ENCODE assay signal across 8 mouse cellular contexts in the genomic region with DNA sequence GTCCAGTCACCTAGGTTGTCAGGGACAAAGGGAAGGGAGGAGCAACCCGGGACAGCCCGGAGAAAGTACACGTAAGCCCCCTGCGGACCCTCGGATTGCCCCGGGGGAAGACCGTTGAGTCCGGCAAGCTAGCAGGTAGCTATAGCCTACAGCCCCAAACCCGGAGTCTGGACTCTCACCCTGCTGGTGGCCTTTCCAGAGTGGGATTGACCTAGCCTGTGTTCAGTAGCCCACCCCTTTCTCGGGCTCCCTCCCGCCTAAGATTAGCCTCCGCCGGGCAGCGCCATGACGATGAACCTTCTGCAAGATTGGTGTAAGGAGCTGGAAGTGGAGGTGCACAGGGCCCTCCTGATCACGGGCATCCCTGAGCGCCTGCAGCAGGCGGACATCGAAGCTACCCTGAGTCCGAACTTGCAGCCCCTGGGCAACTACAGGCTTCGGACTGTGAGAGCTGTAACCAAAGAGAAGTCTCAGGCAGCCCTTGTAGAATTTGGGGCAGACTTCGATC. TPM values are rescaled to one million over a fixed set of nuclear protein-coding genes. Genes with fewer than 3 reads are reported as not detected.
DNase-seq lines count a peak whose midpoint lies in the region; ATAC-seq and TF ChIP-seq lines count a peak whose summit lies in the region.

No protein-coding gene starts in this region.

- WGBS in intestine, postnatal 0 days: 5% methylated on average over 22 of the region's 22 CpGs
- WGBS in small intestine, adult 2 months: 8% methylated on average over 22 of the region's 22 CpGs

- H3K9me3 ChIP-seq in megakaryocyte, embryonic 14.5 days: 0 out of 2 replicates have a peak, but pooled peaks cover 4% of the 10 kb centered on the region
- no peaks in the 10 kb centered on the region for H3K9me3 ChIP-seq in intestine, postnatal 0 days (ENCODE audit: control insufficient read depth)

- peak; percentile 37 for DNase-seq in adrenal gland, postnatal 10 days
- DNase-seq in adrenal gland, adult 2 months: no peak
- DNase-seq in gastrocnemius, adult 18-20 months (ENCODE audit: low spot score): no peak

- peaks cover 92% of the 10 kb centered on the region for H3K27me3 ChIP-seq in megakaryocyte, embryonic 14.5 days (replicated peaks)
- H3K27me3 ChIP-seq in intestine, postnatal 0 days (replicated peaks; ENCODE audit: control insufficient read depth, insufficient read depth, low read length): peaks cover 54% of the 10 kb centered on the region
- peaks cover 37% of the 10 kb centered on the region for H3K27me3 ChIP-seq in small intestine, adult 2 months (ENCODE audit: control insufficient read depth, insufficient read depth, low read length)

- TF ChIP-seq POLR2A in small intestine, adult 2 months (IDR thresholded peaks at IDR 0.05; ENCODE audit: low read depth, low read length): no peak

- no peak for TF ChIP-seq CTCF in intestine, postnatal 0 days (IDR thresholded peaks at IDR 0.05; ENCODE audit: low read depth)
- TF ChIP-seq CTCF in small intestine, adult 2 months (IDR thresholded peaks at IDR 0.05; ENCODE audit: extremely low read depth, insufficient read length, insufficient replicate concordance, low read depth, low read length): no peak

- peak overlapping the region; percentile 44; the same call in 1 of the 2 replicates for H3K9ac ChIP-seq in intestine, postnatal 0 days (ENCODE audit: low read depth, low read length)

- H3K4me3 ChIP-seq in megakaryocyte, embryonic 14.5 days (replicated peaks): peak overlapping the region; percentile 90
- H3K4me3 ChIP-seq in intestine, postnatal 0 days (ENCODE audit: low read depth, low read length): peak overlapping the region; percentile 57
- peak overlapping the region; percentile 57 for H3K4me3 ChIP-seq in small intestine, adult 2 months (ENCODE audit: low read depth, low read length)

- no peak overlapping the region for H3K27ac ChIP-seq in intestine, postnatal 0 days (ENCODE audit: low read depth, low read length)
- no peak overlapping the region for H3K27ac ChIP-seq in small intestine, adult 2 months (ENCODE audit: insufficient read depth, low read depth, low read length)

- H3K4me2 ChIP-seq in intestine, postnatal 0 days (replicated peaks; ENCODE audit: low read depth): peak overlapping the region; percentile 78

- ATAC-seq in megakaryocyte, adult 5-6 weeks (ENCODE audit: poor library complexity, severe bottlenecking): no peak
- no peak; the same call in 1 of the 2 replicates for ATAC-seq in intestine, postnatal 0 days
- ATAC-seq in granulocyte monocyte progenitor cell, adult 5-6 weeks (replicated peaks; ENCODE audit: poor library complexity, severe bottlenecking): no peak

- no peaks in the 10 kb centered on the region for H3K36me3 ChIP-seq in megakaryocyte, embryonic 14.5 days (replicated peaks; ENCODE audit: low read length)
- H3K36me3 ChIP-seq in intestine, postnatal 0 days (ENCODE audit: control insufficient read depth, insufficient read depth): no peaks in the 10 kb centered on the region
- no peaks in the 10 kb centered on the region for H3K36me3 ChIP-seq in small intestine, adult 2 months (ENCODE audit: control insufficient read depth, insufficient read depth, low read length)

- H3K4me1 ChIP-seq in megakaryocyte, embryonic 14.5 days: peaks cover 53% of the 10 kb centered on the region
- peaks cover 7% of the 10 kb centered on the region; the same call in 1 of the 2 replicates for H3K4me1 ChIP-seq in intestine, postnatal 0 days (replicated peaks; ENCODE audit: control insufficient read depth, insufficient read depth, low read length)
- H3K4me1 ChIP-seq in small intestine, adult 2 months (ENCODE audit: control insufficient read depth, insufficient read depth, insufficient read length, low read length): peaks cover 8% of the 10 kb centered on the region

RNA-seq across cellular contexts. Expression of a gene that starts 0.4 kb away (rescaled TPM):
- 10 to 100 TPM; 18.3 to 23.9 TPM for total RNA-seq in adrenal gland, postnatal 10 days (2021)
- 10 to 100 TPM; 19.7 to 47.9 TPM for total RNA-seq in adrenal gland, adult 2 months (2021)
- 9.9 and 10.9 TPM in 2 replicates for polyA plus RNA-seq in adrenal gland, adult 2 months (2012; rRNA removed)
- not detected in 2 replicates for polyA plus RNA-seq in megakaryocyte, embryonic 14.5 days (2012; ENCODE audit: insufficient read depth, low replicate concordance)
- total RNA-seq in megakaryocyte, adult 5-6 weeks (2015): not detected in 2 replicates
- total RNA-seq in megakaryocyte, adult 5-6 weeks (2017): not detected in 2 replicates
- polyA plus RNA-seq in intestine, postnatal 0 days (2015; fragmentation: Nextera tagmentation; extraction: Ambion mirVana): 3.3 and 3.6 TPM in 2 replicates
- 1.2 and 1.4 TPM in 2 replicates for polyA plus RNA-seq in small intestine, adult 2 months (2012; rRNA removed)
- total RNA-seq in granulocyte monocyte progenitor cell, adult 5-6 weeks (2014; fragmentation: Nextera tagmentation): not detected in 2 replicates
- total RNA-seq in granulocyte monocyte progenitor cell, adult 5-6 weeks (2017): 0.04 TPM in 1 of 2 replicates, not detected in the other
- under 1 TPM; 0.50 to 0.64 TPM for total RNA-seq in gastrocnemius, adult 18-20 months (2021)

RNA-seq across cellular contexts. Expression of a gene that starts 14.6 kb away (rescaled TPM):
- 1 to 10 TPM; 4.5 to 5.1 TPM for total RNA-seq in adrenal gland, postnatal 10 days (2021)
- 1 to 10 TPM; 2.6 to 7.2 TPM for total RNA-seq in adrenal gland, adult 2 months (2021)
- 0.45 and 0.57 TPM in 2 replicates for polyA plus RNA-seq in adrenal gland, adult 2 months (2012; rRNA removed)
- polyA plus RNA-seq in megakaryocyte, embryonic 14.5 days (2012; ENCODE audit: insufficient read depth, low replicate concordance): not detected in 2 replicates
- total RNA-seq in megakaryocyte, adult 5-6 weeks (2015): not detected in 2 replicates
- not detected in 2 replicates for total RNA-seq in megakaryocyte, adult 5-6 weeks (2017)
- 2.0 and 2.2 TPM in 2 replicates for polyA plus RNA-seq in intestine, postnatal 0 days (2015; fragmentation: Nextera tagmentation; extraction: Ambion mirVana)
- 0.04 and 0.09 TPM in 2 replicates for polyA plus RNA-seq in small intestine, adult 2 months (2012; rRNA removed)
- not detected in 2 replicates for total RNA-seq in granulocyte monocyte progenitor cell, adult 5-6 weeks (2014; fragmentation: Nextera tagmentation)
- total RNA-seq in granulocyte monocyte progenitor cell, adult 5-6 weeks (2017): not detected in 2 replicates
- total RNA-seq in gastrocnemius, adult 18-20 months (2021): not detected

RNA-seq across cellular contexts. Expression of a gene that starts 20.9 kb away (rescaled TPM):
- 100 to 1,000 TPM; 224 to 252 TPM for total RNA-seq in adrenal gland, postnatal 10 days (2021)
- total RNA-seq in adrenal gland, adult 2 months (2021): 100 to 1,000 TPM; 254 to 261 TPM
- polyA plus RNA-seq in adrenal gland, adult 2 months (2012; rRNA removed): 402 and 408 TPM in 2 replicates
- polyA plus RNA-seq in megakaryocyte, embryonic 14.5 days (2012; ENCODE audit: insufficient read depth, low replicate concordance): 823 and 866 TPM in 2 replicates
- total RNA-seq in megakaryocyte, adult 5-6 weeks (2015): 113 and 140 TPM in 2 replicates
- 322 and 392 TPM in 2 replicates for total RNA-seq in megakaryocyte, adult 5-6 weeks (2017)
- 236 and 241 TPM in 2 replicates for polyA plus RNA-seq in intestine, postnatal 0 days (2015; fragmentation: Nextera tagmentation; extraction: Ambion mirVana)
- 147 and 452 TPM in 2 replicates for polyA plus RNA-seq in small intestine, adult 2 months (2012; rRNA removed)
- total RNA-seq in granulocyte monocyte progenitor cell, adult 5-6 weeks (2014; fragmentation: Nextera tagmentation): 188 and 246 TPM in 2 replicates
- total RNA-seq in granulocyte monocyte progenitor cell, adult 5-6 weeks (2017): 463 and 465 TPM in 2 replicates
- 100 to 1,000 TPM; 334 to 349 TPM for total RNA-seq in gastrocnemius, adult 18-20 months (2021)

RNA-seq across cellular contexts. Expression of a gene that starts 38.0 kb away (rescaled TPM):
- total RNA-seq in adrenal gland, postnatal 10 days (2021): 1 to 10 TPM; 1.3 to 1.8 TPM
- 1 to 10 TPM; 1.1 to 1.6 TPM for total RNA-seq in adrenal gland, adult 2 months (2021)
- polyA plus RNA-seq in adrenal gland, adult 2 months (2012; rRNA removed): 0.13 and 0.33 TPM in 2 replicates
- polyA plus RNA-seq in megakaryocyte, embryonic 14.5 days (2012; ENCODE audit: insufficient read depth, low replicate concordance): 0.06 and 1.4 TPM in 2 replicates
- total RNA-seq in megakaryocyte, adult 5-6 weeks (2015): 0.18 TPM in 1 of 2 replicates, not detected in the other
- total RNA-seq in megakaryocyte, adult 5-6 weeks (2017): 0.04 and 0.11 TPM in 2 replicates
- polyA plus RNA-seq in intestine, postnatal 0 days (2015; fragmentation: Nextera tagmentation; extraction: Ambion mirVana): 0.09 and 0.10 TPM in 2 replicates
- 0.05 and 0.14 TPM in 2 replicates for polyA plus RNA-seq in small intestine, adult 2 months (2012; rRNA removed)
- 0.09 TPM in 1 of 2 replicates, not detected in the other for total RNA-seq in granulocyte monocyte progenitor cell, adult 5-6 weeks (2014; fragmentation: Nextera tagmentation)
- 0.04 TPM in 1 of 2 replicates, not detected in the other for total RNA-seq in granulocyte monocyte progenitor cell, adult 5-6 weeks (2017)
- total RNA-seq in gastrocnemius, adult 18-20 months (2021): not detected

RNA-seq across cellular contexts. Expression of a gene that starts 38.6 kb away (rescaled TPM):
- total RNA-seq in adrenal gland, postnatal 10 days (2021): 1 to 10 TPM; 1.2 to 2.0 TPM
- 1 to 10 TPM in 1 of 2 experiments, under 1 TPM in 1; 0.98 to 3.8 TPM for total RNA-seq in adrenal gland, adult 2 months (2021)
- polyA plus RNA-seq in adrenal gland, adult 2 months (2012; rRNA removed): 4.0 and 4.8 TPM in 2 replicates
- polyA plus RNA-seq in megakaryocyte, embryonic 14.5 days (2012; ENCODE audit: insufficient read depth, low replicate concordance): 56.9 and 66.7 TPM in 2 replicates
- total RNA-seq in megakaryocyte, adult 5-6 weeks (2015): 16.0 and 18.1 TPM in 2 replicates
- total RNA-seq in megakaryocyte, adult 5-6 weeks (2017): 14.5 and 16.6 TPM in 2 replicates
- 1.7 and 1.8 TPM in 2 replicates for polyA plus RNA-seq in intestine, postnatal 0 days (2015; fragmentation: Nextera tagmentation; extraction: Ambion mirVana)
- 1.2 and 1.7 TPM in 2 replicates for polyA plus RNA-seq in small intestine, adult 2 months (2012; rRNA removed)
- total RNA-seq in granulocyte monocyte progenitor cell, adult 5-6 weeks (2014; fragmentation: Nextera tagmentation): 1.1 and 1.2 TPM in 2 replicates
- 2.2 and 2.6 TPM in 2 replicates for total RNA-seq in granulocyte monocyte progenitor cell, adult 5-6 weeks (2017)
- 1 to 10 TPM in 1 of 2 experiments, under 1 TPM in 1; 0.39 to 2.2 TPM for total RNA-seq in gastrocnemius, adult 18-20 months (2021)

Comparison
In these comparisons a context has a peak if more than half of its experiments do, and no peak if none do; other contexts are left out.
1. RNA of a gene that starts 0.4 kb away (total RNA-seq): 19.7 to 47.9 TPM in adrenal gland, adult 2 months and 18.3 to 23.9 TPM in adrenal gland, postnatal 10 days; 0.50 to 0.64 TPM in gastrocnemius, adult 18-20 months, not detected in megakaryocyte, adult 5-6 weeks and 0.04 TPM in granulocyte monocyte progenitor cell, adult 5-6 weeks; every median in the first group is over 10 times any median in the second.
2. Peak in every context shown above with its lines, with median percentiles within 50 percentile points of each other: H3K4me3 ChIP-seq.